Mouse (Mus musculus) layer of hippocampus, adult 2 months (tissue): ENCODE data around the gene Ifit1bl1. TPM values are rescaled to one million over a fixed set of nuclear protein-coding genes. Genes with fewer than 3 reads are reported as not detected.

Experiments
- DNase-seq, 2 experiments: peaks; one replicate each; pipeline ENCODE4 v3.0.0; 2022; ENCODE audit warnings: low spot score in 2 of 2
- H3K27ac ChIP-seq: fragments of 200-600 bp; 2 replicates; pipeline ENCODE4 v1.8.1; 2022
- H3K4me3 ChIP-seq: fragments of 200-600 bp; 2 replicates; pipeline ENCODE4 v1.8.1; 2022; ENCODE audit warnings: mild to moderate bottlenecking
- CTCF ChIP-seq: fragments of 200-600 bp; conservative IDR thresholded peaks from 2 replicates; pipeline ENCODE4 v1.8.1; 2022; ENCODE audit warnings: antibody characterized with exemption, mild to moderate bottlenecking, moderate library complexity
- total RNA-seq, 2 experiments: library from RNA; stranded (reverse); gene quantifications; 2 replicates each; pipeline ENCODE4 v1.2.3; 2021

The Ifit1bl1 gene
- total RNA-seq, 2 experiments from 2014 or later = 1.3 to 1.9 TPM

DNA sequence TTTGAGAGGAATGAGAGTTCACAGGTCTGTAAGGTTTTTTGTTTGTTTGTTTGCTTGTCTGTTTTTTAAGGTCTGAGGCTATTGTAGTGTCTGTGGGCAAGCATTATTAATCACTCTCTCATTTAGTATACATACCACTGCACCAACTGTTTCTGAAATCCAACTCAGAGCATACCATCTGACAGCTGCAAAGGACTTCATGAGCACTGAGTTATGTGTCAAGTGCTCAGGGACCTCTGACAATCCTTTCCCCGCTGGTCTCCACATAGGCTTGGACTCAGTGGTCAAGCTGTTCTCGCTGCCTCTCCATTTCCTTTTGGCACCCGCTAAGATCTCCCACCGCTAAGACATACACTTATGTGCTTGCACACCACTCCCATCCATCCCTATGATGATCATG is 55.5 kb downstream of the Ifit1bl1 start:
- Histone ChIP-seq H3K27ac (no peak overlapping the region), H3K4me3 (no peak overlapping the region)
- no peak for TF ChIP-seq CTCF
- no peak for DNase-seq

Other genes with a start within 250 kb of the Ifit1bl1 start
- under 1 TPM in 1 of 2 experiments, not detected in 1; 0.25 TPM for gene Ch25h, start 126.8 kb downstream of the Ifit1bl1 start, total RNA-seq
- 10 to 100 TPM; 16.6 to 20.0 TPM for gene Lipa, start 74.5 kb downstream of the Ifit1bl1 start, total RNA-seq
- gene Ifit2, start 51.3 kb downstream of the Ifit1bl1 start, total RNA-seq = 1 to 10 TPM; 4.4 to 5.6 TPM
- 1 to 10 TPM; 1.9 to 4.0 TPM for gene Ifit3, start 18.4 kb downstream of the Ifit1bl1 start, total RNA-seq
- gene Ifit3b, start 6.0 kb upstream of the Ifit1bl1 start, total RNA-seq = 1 to 10 TPM; 1.0 to 1.7 TPM
- under 1 TPM; 0.27 to 0.38 TPM for gene Ifit1bl2, start 38.8 kb upstream of the Ifit1bl1 start, total RNA-seq
- gene Ifit1, start 38.9 kb upstream of the Ifit1bl1 start, total RNA-seq = 1 to 10 TPM in 1 of 2 experiments, under 1 TPM in 1; 0.59 to 1.2 TPM
- 1 to 10 TPM; 1.3 to 3.8 TPM for gene Slc16a12, start 145.3 kb upstream of the Ifit1bl1 start, total RNA-seq